Mouse (Mus musculus) monocyte, adult 5-6 weeks (primary cell): ENCODE measurements around the gene Adap2. TPM values are rescaled to one million over a fixed set of nuclear protein-coding genes. Genes with fewer than 3 reads are reported as not detected.

Experiments
- ATAC-seq: fragments of 153-309, 156-312 bp; replicated peaks from 2 replicates; pipeline ENCODE4 v1.8.0; 2017; ENCODE audit warnings: mild to moderate bottlenecking; ENCODE audit not compliant: low TSS enrichment, insufficient number of reproducible peaks, severe bottlenecking, poor library complexity, low FRiP score
- total RNA-seq: library from RNA; stranded (forward); fragments of 200-1000, 200-491, 200-594 nt; gene quantifications from 3 replicates; pipeline ENCODE4 v1.2.3, GENCODE M21; 2017

Gene Adap2
- total RNA-seq, 1 experiment from 2014 or later: 8.7 TPM

DNA sequence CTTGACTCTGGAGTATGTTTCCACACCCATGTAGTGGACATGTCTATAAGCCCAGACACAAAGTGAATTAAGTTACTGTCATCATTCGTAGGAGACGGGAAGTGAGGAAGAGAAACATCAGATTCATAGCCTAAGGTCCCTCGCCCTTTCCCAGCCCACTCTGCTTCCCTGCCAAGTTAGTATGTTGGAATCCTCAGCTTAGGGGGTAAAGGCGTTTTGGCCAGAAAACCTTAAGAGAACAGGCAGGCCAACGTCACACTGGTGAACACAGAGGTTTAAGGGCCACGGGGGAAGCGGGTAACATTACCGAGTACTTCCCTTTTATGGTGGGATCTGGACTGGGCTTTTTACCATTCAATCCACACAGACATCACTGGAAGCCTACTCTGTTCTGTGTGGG, 1.6 kb downstream of the Adap2 start:
- ATAC-seq: no peak

DNA sequence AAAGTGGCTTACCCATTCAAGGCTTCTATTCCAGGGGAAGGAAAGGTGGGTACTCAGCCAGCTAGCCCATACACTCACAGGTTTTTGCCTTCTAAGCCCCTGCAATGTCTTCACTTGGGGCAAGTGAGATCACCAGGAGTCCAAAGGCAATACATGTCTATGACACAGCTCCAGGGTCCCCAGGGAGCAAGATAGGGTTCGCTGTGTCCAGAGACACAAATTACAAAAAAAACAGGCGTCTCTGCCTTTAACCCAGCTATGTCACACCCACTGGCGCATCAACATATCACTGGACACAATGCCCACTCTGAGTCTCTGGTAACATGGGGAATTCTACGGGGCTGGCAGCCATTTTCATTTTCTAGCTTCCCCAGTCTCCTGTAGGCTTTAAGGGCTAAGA, 2.1 kb downstream of the Adap2 start:
- no peak for ATAC-seq

DNA sequence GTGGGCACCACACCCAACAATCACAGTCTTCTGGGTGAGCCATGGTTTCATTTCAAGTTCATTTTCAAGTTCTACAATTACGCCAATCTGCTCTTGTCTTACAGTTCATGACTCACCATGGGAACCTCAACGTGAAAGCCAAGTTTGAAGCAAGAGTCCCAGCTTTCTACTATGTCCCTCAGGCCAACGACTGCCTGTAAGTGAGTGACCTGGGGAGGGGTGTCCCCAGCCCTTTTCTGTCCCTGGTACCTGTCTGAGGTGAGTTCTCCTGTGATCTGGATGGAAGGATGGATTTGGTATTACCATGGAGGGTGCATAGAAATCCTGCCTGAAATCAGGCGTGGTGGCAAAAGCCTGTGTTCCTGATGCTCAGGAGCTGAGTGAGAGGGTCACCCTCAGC, 2.9 kb downstream of the Adap2 start:
- no peak for ATAC-seq

DNA sequence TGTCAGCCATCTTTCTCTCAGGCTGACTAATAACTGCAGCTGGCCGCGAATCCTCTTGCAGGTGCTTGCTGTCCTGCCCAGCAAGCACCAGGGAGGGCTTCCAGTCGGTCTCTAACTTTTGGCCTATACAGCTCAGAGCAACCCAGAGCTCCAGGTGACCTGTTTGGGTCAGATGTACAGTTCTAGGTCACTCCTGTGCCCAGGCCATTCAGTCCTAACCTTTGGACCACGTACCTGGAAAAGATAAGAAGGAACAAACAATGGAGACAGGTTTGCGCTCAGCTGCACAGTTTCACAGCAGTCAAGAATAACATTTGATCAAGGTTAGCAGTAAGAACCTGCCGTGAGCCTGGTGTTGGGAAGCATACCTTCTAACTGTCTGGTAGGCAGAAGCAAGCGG, 5.1 kb downstream of the Adap2 start:
- ATAC-seq: no peak

DNA sequence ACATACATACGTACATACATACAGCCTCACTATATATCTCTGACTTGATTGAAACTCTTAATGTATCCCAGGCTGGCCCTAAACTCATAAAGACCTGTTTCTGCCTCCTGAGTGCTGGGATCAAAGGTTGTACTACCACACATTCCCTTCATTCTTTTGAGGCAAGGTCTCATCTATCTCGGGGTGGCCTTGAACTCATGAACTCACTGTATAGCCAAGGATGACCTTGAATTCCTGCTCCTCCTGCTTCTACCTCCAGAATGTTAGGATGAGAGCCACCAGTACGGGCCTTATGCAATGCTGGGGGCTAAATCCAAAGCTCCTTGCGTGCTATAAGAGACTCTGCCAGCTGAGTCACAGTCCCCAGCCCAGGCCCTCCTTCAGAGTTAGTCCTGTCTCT, 7.1 kb downstream of the Adap2 start:
- ATAC-seq: no peak

DNA sequence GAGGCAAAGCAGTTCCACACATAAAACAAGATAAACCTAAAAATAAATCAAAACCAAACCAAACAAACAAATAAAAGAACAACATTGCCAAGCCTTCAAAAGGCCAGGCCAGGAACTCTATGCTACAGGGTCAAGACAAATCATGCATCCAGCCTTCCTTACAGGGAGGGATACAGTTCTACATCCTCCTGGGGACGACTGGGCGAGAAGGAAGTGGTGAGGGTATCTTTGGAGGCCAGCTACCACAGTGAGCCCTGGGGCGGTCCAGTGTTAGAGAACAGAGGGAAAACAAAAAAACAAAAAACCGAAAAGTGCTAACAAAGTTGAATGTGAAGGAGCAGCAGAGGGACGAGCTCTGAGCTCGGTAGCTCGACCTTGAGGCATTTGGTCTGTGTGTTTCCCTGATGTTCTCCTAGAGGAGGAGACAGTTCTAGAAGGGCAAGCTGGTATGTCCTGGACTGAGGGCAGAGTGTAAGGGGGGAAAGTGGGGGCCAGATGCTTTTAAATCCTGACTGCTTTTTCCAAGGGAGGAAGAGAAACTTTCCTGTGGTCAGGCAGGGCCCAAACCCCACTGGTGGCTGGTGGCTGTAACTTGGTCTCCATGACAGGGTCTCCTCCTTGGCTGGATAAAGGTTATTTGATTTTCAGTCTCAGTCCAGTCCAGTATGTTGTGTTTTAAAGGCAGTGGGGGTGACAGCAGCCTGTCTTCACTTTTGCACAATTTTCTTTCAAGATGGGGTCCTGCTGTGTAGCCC, 9.6 kb downstream of the Adap2 start:
- no peak for ATAC-seq

DNA sequence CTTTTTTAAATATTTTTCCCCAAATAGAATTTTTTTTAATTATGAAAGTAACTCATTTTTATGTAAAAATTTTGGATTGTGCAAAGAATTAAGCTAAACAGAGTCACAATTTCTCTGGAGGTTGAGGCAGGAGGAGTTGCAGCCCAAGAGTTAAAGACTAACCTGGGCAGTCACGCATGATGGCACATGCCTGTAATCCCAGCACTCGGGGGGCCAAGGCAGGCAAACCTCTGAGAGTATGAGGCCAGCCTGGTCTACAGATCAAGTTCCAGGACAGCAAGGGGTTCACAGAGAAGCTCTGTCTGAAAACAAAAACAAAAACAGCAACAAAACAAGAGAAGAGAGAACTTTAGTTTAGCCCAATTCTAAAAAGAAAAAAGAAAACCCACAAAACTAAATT, 10.3 kb downstream of the Adap2 start:
- ATAC-seq: no peak

DNA sequence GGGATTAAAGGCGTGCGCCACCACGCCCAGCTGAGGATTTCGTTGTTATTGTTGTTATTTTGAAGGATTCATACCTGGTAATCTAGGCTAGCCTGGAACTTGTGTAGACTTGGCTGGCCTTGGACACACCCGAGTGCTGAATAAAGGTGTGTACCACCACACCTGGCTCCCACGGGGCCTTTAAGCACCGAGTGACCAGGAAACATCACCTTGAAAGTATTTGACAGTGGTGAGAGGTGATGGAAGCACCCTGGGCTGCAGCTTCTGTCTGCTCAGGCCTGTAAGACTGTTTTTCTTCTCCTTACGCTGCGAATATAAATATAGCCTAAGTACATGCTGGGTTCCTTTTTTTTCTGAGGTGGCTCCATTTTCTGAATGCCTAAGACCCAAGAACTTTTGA, 14.2 kb downstream of the Adap2 start:
- peak; percentile 27; the same call in 1 of the 2 replicates for ATAC-seq

DNA sequence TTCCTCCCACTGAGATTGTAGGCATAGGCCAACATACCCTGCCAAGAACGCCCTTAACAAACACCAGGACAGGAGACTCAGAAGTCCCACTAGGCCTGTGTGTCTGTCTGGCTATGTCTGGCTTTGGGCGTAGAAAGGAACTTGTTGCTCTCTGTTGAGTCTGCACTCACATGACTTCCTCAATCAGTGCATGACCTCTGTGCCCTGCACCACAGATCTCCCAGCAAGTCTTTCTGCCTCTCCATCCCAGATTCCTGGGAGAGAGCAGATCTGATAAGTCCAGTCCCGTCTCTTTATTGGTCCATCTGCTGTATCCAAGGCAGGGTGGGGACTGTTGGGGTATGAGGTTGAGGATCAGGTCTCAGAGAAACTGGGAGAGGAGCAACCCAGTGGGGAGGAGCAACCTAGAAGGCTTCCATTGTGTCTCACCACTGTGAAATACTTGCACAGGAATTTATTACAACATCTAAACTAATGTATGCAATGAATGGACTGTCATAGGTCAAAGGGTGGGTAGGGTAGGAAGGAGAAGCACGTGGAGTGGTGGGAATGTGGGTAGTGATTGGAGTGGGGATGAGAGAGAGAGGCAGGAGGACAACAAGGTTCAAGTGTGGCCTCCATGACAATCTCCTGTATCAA, 14.8 kb downstream of the Adap2 start:
- peak; percentile 81 for ATAC-seq

DNA sequence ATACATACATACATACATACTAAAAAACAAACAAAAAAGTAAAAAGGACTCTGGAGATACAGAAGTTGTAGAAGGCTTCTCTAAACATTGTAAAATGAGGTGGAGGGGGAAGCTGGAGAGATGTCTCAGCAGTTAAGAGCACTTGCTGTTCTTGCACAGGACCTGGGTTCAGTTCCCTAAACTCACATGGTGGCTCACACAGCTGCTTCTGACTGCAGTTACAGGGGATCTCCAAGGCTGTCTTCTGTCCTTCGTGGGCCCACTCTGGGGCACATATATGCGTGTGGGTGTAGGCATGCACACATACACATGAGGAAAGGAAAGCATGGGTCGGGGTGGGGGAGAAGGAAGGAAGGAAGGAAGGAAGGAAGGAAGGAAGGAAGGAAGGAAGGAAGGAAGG, 15.7 kb downstream of the Adap2 start:
- peak; percentile 51; the same call in 1 of the 2 replicates for ATAC-seq

DNA sequence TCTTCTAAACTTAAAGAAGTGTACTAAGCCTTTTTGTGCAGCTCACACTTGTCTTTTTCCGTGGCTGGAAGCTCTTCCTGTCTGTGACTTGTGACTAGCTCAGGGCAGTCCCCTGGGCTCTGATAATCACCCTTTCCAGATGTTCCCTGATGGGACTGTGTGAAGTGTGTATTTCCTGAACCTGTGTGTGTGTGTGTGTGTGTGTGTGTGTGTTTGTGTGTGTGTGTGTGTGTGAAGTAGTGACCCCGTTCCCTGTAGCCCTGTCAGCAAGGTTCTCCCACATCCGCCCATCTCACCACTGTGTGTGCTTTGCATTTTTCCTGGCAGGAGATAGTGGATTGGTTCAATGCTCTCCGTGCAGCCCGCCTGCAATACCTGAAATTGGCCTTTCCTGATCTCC, 16.4 kb downstream of the Adap2 start:
- ATAC-seq: no peak

DNA sequence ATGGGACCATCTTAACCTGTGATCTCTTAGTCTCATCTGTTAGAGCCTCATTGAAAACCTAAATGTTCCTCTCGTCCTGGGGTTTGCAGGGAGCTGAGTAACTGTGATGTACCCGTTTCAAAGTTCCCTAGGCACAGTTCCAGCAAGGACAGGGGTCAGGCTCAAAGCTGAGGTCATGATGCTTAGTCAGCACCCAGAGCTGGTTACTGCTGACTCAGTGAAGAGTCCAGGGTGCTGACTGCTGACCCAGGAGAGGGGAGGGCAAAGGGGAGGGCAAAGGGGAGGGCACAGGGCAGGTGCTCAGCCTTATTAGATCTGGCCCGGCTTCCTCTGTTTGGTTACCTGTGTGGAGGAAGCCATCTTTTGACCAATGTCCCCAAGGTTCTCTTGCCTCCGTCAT, 18.0 kb downstream of the Adap2 start:
- ATAC-seq: no peak

DNA sequence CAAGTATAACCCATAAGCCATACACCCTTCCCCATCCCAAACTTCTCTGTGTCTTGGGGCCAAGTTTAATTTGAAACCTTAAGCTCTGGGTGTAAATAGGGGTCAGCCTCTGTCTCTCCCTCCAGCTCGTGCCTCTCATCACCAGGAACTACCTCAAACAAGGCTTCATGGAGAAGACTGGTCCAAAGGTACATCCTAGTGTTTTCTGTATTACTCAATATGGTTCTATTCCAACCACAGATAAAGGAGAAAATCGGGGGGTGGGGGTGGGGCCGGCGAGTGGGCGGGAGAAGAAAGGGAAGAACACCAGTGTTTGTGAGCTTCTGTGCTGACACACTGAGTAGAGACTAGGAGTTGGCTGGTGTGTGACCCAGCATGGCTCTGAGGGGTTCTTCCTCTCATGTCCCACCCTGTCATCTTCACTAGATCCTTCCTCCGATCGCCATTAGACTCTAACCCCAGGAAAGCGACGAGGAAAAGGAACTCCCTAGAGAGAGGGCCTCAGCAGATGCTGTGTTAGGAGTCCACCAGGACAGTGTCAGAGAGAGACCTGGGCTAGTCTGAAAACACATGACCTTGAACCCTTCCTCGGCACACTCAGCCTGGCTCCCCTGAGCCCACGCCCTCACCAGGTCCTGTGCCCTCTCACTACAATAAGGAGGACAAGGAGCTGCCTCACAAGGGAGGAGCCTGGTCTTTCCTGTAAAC, 20.2 kb downstream of the Adap2 start:
- ATAC-seq: no peak

DNA sequence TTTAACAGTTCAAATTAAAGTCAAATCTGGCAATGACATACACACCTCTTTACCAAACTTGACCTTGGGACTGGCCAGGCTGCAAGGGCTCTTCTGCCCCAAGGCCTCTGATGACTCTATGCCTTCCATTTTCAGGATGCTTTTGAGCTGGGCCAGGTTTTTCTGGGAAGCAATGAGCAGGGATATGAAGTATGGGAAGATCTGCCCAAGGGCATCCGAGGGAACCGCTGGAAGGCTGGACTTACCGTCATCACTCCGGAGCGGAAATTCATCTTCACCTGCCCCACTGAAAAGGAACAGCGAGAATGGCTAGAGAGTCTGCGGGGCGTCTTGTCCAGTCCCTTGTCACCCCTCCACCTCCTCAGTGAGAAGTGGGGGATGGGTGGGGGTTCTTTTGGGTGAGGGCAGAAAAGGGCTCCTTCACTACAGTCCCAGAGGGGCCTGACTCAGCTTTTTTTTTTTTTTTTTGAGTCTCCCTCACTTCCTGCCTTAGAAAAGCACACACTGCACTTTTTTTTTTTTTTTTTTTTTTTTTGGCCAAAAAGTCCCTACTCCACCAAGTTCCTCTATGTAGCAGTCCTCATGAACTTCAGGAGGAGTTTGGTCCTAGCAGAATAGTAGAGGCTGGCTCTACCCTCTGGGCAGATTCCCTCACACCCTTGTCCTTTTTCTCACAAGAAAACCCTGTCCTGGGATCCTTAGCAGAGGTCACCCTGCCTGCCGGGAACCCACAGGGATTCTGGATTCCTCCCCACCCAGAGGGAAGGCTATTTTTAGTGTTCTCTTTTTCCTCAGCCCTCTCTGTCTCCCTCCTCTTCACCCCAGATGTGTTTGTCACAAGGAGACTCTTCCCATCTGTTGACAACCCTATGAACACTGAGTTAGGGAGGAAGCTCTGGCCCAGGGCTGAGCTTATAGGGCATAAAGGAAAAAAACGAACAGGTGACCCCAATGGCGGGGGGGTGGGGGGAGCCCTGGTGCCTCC, 23.3 kb downstream of the Adap2 start:
- ATAC-seq: peak; percentile 47; the same call in 1 of the 2 replicates

DNA sequence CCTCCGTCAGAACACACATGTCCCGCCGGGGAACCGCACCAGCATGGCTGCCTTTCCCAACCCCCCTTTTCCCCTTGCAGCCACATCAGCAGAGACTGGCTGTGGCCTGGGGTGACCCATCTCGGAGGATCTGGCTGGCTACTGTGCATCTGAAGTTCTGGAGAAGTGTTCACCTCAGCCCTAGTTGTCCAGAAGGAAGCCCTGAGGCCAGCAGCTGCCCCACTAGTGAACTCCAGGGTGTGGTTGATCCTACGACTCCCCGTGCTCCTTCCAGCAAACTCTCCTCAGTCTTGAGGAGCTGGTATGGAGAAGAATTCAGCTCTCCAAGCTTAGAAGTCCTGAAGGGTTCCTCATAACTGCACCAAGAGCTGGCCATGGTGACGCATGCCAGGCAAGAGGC, 24.4 kb downstream of the Adap2 start:
- ATAC-seq: no peak

DNA sequence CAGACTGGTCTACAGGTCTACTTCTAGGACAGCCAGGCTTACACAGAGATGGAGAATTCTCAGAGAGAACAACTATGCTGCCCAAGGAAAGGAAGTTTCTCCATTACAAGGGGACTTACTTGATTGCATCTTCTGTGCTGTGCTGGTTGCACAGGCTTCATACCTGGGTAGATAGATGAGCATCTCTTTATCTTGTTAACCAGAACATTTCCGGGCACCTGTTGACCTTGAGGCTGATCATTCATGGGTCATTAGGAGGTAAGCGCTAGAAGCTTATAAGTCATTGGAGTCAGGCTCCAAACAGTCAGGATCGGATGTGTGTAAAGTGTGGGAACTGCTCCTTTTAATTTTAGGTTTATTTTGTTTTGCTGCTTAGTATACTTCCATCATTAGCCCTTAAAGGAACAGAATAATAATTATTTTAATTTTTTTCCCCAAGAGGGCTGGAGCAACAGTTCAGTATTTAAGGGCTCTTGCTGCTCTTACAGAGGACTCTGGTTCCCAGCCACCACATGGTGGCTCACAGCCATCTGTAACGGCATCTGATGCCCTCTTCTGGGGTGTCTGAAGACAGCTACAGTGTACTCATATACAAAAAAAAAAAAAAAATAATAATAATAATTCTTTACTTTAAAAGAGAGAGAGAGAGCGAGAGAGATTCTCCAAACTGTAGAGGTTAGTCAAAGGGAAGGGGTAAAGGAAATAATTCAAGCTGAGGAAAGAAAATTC, 27.3 kb downstream of the Adap2 start:
- no peak for ATAC-seq

DNA sequence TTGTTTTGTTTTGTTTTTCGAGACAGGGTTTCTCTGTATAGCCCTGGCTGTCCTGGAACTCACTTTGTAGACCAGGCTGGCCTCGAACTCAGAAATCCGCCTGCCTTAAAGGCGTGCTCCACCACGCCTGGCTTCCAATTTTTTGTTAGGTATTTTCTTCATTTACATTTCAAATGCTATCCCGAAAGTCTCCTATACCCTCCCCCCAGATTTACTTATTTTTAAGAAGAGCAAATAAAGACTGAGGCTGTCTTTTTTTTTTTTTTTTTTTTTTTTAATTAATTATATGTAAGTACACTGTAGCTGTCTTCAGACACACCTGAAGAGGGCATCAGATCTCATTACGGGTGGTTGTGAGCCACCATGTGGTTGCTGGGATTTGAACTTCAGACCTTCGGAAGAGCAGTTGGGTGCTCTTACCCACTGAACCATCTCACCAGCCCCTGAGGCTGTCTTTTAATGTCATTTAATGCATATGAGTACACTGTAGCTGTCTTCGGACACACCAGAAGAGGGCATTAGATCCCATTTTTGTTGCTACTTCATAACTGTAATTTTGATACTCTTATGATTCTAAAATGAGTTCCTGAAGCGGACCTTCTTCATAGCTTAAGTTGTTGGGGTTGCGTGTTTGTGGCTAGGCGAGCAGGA, 29.3 kb downstream of the Adap2 start:
- peak; percentile 29; the same call in 1 of the 2 replicates for ATAC-seq
